Mouse (Mus musculus) kidney, postnatal 25 days (tissue): Measurements from ENCODE around the gene Gm20662.

ENCODE experiments used
- DNase-seq, 2 experiments: peaks; one replicate each; pipeline ENCODE4 v3.0.0; 2021; ENCODE audit warnings: mixed read lengths in 2 of 2

Gm20662 gene

DNA sequence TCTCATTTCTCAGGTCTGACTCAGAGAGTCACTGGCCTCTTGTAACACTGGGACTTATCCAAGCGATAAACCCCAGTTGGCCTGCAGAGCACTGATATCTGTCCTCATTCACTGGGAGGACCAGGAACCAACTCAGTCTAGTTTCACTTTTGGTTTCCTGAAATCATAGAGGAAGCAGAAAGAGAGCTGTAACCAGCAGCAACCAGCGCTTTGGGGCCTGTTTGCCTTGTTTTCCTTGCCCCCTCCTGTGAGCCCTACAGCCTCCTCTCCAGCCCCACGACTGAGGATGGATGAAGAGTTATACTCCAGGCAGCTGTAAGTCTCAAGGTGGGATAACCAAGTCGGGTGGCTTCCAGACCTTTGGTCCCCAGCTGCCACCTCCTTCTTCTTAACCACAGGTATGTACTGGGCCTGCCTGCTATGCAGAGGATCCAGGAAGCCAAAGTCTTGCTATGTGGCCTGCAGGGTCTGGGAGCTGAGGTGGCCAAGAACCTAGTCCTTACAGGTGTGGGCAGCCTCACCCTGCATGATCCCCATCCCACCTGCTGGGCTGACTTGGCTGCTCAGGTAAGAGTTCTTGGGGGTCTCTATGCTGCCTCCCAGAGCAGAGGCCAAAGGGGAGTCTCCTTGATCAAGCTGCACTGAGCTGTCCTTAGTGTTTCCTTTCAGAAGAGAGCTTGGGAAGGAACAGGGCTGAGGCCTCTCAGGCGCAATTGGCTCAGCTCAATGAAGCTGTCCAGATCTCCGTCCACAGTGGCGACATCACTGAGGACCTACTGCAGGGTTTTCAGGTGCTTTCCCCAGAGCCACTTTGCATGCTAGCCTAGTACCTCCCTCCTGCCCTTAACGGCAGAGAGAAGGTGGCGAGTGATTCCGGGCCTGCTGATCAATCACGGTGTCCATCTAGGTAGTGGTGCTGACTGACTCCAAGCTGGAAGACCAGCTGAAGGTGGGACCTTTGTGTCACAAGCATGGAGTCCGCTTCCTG lies 20.5 kb upstream of the Gm20662 start, which contains the start of gene Uba7:
Uba7 (plus strand) TSS at position 107 of the 988 bp plus-strand sequence.
- peak; percentile 35 to 50 for DNase-seq

DNA sequence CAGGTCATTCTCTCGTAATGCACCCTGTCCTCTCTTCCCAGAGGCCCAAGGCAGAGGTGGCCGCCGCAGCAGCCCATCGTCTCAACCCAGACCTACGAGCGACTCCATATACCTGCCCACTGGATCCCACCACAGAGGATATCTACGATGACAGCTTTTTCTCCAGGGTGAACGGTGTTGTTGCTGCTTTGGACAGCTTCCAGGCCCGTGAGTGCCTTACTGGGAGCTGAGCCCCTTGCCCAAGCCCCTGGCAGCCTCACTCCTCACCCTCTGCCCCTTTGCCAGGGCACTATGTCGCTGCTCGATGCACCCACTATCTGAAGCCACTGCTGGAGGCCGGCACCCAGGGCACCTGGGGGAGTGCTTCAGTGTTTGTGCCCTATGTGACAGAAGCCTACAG lies 17.3 kb upstream of the Gm20662 start:
- no peak for DNase-seq

DNA sequence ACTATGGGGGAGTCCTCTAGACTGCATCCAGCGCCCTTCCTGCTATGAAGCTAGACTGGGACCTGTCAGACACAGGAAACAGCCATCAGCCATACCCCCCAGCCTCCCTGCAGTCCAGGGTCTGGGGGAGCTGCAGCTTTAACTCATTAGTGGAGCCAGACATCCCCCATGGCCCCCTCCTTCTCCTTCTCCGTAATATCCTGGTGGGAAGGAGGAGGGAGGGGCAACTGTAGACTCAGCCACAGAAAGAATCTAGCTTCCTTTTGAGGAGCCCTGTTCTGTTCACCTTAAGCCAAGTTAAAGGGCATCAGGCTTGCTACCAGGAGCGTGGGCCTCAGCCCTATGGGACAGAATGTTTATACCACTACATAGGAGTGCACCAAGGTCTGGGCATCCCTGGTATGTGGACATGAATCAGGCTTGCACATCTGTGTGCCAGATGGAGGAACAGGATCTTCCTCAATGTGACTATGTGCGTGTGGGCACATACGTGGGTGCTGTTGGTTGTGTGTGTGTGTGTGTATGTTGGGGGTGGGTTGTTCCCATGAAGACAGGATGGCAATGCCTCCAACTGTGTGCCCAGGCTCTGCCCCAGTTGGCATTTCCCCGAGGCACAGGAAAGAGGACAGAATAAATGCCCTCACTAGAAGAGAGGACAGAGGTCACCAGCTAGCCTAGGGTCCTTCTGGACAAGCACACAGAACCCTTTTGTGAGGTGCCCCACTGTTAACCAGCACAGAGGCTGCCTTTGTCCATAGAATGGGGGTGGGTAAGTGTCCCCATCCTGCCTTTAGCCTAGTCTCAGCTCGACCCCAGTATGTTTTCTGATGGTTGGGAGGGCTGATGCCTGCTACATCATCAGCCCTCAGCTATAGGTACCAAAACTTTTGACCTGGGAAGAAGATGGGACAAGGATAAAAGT lies 14.2 kb upstream of the Gm20662 start:
- DNase-seq = peak in 1 of 2 experiments; percentile 57

DNA sequence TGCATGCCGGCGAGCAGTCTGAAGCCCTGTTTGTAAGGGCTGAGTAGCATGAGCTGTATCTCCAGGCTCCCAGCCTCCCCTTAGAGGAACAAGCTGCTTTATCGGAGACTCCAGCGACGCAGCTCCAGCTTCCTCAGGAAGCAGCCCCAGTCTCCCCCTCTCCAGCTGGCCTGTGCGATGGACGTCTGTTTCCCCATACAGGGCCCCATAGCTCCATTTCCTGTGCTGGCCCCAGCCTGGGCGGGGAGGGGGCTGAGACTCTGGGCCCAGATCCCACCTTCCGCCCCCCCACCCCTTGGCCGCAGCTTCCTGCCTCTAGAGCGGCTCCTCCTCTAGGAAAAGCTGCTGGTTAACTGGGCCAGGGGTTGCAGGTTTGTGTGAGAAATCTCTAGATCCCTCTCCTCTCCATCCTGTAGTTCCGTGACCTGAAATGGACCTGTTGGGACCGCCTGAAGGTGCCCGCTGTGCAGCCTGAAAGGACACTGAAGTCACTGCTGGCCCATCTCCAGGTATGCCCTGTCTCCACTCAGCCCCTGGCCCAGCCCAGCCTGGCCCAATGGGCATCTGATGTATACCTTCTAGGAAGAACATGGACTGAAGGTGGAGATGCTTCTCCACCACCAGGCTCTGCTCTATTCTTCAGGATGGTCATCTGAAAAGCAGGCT lies 13.3 kb upstream of the Gm20662 start, which contains the start of gene Gm20661:
Gm20661 (plus strand) TSS at position 378 of the 666 bp plus-strand sequence.
- peak; percentile 78 to 90 for DNase-seq

DNA sequence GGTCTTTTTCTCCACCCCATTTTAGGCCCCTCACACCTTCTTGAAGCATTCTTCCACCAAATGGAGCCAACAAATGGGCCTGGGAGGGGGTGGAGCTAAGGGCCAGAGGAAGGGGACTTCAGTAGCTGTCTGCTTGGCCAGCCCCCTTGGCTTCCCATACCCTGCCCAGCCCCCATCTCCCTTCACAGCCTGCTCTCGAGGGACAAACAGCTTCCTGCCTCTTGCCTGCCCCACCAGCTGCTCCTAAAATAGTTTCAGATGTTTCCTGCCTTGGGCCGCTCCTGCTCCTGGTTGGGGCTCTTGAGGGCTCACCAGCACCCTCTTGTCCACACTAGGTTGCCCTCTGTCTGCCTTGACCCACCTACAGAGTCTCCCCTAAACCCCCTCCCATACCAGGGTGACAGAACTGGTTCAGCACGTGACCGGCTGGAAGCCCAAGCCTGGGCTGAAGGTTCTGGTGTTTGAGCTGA lies 12.7 kb upstream of the Gm20662 start:
- peak; percentile 90 to 95 for DNase-seq

DNA sequence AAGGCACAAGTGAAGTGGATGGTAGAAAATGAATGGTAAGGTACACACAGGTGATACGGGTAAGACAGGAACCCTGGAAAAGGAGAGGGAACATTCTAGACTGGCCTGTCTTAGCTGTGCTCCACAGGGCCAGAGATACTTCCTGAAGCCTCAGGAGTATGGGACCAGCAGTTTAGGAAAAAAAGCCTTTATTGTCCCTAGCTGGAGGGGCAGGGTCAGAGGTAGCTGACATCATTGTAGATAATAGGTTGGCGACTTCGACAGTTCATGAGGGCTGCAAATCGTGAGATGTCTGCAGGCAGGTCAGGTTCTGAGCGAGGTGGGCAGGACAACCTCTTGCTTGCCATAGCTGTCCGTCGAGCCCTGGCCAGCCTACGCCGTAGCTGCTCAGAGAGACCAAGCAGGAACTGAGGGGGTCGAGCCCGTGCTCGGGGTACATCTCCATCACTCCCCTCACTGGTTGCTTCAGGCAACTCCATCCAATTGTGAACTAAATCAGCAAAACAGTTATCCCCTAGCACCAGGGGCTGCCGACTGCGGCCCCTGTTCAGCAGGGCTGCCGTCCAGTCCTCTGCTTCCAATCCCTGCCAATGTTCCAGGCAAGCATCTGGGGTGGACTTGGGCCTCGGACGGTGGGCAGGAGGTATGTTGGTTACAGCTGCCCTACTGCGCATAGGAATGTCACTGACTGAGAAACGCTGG lies 11.9 kb upstream of the Gm20662 start:
- peak in 1 of 2 experiments; percentile 36 for DNase-seq

DNA sequence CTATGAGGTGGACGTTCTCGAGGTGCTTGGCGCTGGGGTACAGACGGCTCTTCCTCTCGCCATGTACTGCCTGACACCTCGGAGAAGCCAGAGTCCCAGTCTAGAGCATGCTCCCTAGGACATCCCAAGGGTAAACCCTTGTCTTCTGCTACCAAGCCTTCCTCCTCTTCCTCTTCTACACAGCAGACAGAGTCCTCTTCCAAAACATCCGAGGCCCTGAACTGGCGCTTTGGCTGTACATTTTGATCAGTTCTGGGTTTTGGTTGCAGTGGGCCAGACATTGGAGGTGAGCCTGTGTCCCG lies 11.4 kb upstream of the Gm20662 start:
- DNase-seq = no peak

DNA sequence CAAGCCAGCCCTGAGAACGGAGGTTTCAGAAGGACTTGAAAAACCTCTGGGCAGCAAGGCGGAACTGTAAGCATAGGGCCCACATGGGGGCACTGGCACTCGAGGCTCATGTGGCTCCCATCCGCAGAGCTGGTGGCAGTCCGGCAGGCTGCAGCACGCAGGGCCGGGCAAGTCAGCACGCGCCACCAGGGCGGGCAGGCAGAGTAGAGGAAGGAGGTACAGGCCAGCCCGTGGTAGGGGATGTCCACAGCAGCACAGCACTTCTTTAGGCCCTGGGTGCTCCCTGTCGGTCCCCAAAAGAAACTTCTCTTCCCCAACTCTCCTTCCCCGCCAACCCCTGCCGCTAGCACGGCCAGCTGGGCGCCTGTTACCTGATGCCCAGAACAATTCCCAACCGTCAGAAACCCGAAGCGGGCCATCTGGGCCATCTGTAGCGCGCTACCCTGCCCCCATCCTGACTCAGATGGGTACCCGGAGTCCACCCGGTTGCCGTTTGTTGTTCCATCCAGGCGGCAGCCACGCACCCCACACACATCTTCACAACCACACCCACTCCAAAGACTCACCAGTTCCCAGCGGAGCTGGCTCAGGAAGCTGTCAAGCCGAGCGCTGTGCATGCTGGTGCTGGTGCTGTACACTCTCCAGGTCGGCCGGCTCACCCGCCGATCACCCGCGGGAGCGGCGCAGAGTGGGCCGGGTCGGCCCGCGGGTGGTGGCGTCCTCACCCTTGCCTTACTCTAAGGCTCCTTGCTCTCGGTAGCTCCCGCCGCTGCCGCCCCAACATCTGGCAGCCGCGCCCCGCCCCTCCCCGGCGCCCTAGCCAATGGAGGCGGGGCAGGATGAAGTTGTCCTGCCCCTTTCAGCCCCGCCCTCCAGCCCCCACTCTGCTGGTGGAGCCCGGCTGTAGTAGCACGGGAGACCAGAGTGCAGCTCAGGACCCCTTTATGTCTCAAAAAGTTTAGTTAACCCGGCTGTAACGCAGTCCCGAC lies 10.7 kb upstream of the Gm20662 start, which contains the start of gene Inka1:
Inka1 (minus strand) TSS at position 749 of the 989 bp plus-strand sequence.
- peak; percentile 93 to 94 for DNase-seq

DNA sequence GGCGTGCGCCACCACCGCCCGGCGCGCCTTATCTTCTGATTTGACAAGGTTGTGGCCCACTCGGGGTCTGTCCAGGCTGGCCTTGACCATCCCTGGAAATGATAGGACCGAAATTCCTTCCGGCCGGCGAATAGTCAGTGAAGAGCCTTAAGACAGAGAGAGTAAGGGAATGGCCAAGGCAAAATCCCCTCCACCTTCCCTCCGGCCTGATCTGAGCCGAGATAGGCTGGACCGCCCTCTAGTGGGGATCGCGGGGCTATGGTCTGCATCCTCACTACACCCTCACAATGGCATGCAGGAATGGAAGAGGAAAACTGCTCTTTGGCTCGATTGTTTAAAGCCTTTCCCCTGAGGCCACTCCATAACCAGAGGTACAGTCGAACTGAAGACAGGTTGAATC lies 9.8 kb upstream of the Gm20662 start:
- peak; percentile 86 to 87 for DNase-seq

DNA sequence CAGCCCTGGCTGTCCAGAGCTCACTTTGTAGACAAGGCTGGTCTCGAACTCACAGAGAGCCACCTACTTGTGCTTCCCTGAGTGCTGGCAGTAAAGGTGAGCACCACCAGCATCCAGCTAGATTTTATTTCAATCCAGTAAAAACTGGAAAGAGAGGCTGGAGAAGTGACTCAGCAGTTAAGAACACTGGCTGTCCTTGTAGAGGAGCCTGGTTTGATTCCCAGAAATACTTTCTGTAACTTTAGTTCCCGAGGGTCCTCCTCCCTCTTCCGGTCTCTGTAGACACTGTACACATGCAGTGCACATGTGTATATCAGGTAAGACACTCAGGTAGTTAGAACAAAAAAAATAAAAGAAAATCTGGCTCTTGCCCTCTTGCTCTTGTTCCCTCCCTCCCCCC lies 8.2 kb upstream of the Gm20662 start:
- DNase-seq = no peak

DNA sequence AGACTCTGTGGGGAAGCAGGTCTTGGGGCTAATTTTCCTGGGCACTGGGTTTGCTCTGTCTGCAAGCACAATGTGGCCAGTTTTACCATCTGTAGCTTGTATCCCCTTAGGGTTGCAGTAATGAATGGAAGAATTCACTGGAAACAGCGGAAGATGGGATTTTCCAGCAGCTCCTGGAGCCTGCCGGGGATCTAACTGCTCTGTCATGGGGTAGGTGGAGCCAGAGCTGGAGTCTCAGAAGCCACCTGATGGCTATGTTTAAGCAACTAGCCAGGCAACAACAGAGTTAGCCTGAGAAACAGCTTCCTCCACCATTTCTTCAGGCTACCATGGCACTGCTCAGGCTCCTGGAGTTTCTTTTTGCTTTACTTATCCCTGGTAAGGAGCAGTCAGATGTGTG lies 4.0 kb upstream of the Gm20662 start, which contains the start of gene Cdhr4:
Cdhr4 (plus strand) TSS at position 301 of the 400 bp plus-strand sequence.
- DNase-seq = no peak

DNA sequence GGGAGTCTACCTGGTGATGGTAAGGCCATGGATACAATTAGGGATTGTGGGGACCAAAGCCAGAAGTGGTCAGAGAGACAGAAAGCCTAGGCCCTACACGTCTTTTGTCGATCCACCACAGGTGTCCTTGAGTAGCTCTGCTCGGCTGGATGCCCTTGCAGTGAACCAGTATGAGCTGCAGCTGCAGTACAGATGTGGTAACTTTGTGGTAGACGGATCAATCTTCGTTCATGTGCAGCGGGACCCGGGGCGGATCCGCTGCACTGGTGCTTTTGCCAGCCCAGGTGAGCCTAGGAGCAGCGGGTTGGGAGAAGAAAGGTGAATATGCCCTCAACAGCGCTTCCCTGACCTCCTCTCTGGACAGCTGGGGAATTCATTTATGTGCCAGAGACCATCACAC lies 3.1 kb upstream of the Gm20662 start:
- DNase-seq = no peak

DNA sequence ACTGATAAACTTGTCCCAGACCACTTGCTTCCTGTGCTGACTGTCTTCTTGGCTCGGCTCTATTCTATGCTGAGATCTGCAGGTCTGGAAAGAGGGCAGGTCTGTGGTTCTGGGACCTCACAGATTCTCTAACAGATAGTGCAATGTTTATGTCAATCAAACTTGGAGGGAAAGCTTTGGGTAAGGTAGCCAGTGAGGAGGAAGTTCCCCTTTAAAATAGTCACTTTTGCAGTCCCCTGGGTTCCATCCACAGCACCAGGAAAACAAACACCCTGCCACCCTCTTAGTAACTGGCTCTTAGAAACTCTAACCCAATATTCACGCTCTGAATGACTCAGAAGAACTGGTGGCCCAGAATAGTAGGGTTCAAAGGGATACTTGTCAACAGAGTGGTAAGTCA lies 1.7 kb upstream of the Gm20662 start:
- DNase-seq = no peak

DNA sequence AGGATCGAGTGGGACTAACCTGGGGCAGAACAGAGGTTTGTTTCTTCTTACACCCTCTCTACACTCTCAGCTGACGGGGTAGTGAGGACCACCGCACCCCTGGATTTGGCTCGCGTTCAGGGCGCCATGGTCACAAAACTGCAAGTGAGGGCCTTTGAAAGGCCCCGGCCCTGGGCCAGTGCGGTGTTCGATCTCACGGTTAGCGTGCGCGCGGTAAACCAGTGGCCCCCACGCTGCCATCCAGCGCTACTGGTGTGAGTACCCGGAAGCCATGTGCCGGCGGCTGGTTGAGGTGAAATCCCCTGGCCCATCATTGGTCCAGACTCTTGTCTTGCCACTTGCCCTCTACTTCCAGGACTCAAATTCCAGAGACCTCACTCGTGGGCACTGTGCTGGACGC lies 636 bp upstream of the Gm20662 start:
- DNase-seq = no peak

DNA sequence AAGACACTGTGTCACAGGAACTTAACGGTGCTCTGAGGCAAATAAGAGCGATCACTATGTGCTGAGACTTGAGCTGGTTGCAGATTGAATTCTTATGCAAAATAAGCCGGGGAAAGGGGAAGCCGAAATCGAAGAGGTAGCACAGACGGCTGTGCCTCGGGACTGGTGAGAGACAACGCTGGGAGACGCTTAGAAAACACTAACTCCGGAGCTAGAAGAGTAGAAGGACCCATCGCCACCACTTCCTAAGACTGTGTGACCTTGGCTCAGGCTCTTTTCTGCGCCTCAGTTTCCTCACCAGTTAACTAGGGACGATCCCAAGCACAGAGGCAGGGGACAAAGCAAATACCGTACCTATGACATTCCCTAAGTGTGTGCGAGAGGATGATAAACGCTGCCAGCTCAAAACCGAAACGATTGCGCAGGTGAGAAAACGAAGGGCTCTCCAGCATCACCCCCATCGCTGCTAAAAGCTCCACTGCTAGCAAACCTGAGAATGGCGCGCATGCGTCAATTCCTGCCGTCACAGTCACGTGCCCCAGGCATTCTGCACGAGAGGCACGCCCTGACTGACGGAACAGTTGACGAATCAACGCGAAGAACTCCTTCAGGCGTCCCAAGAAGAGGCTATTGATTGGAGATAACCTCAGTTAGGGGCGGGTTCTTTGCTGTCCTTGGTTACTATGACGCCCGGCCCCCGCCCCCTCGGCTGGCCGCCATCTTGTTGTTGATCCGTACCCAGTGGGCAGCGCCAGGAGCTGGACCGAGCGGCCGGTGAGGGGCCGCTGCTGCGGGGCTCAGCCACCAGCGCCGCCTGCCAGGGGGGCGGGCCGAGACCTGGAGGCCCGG lies 6.0 kb downstream of the Gm20662 start, which contains the start of gene Ip6k1:
Ip6k1 (plus strand) TSS at position 580 of the 849 bp plus-strand sequence.
- DNase-seq = peak; percentile 100

DNA sequence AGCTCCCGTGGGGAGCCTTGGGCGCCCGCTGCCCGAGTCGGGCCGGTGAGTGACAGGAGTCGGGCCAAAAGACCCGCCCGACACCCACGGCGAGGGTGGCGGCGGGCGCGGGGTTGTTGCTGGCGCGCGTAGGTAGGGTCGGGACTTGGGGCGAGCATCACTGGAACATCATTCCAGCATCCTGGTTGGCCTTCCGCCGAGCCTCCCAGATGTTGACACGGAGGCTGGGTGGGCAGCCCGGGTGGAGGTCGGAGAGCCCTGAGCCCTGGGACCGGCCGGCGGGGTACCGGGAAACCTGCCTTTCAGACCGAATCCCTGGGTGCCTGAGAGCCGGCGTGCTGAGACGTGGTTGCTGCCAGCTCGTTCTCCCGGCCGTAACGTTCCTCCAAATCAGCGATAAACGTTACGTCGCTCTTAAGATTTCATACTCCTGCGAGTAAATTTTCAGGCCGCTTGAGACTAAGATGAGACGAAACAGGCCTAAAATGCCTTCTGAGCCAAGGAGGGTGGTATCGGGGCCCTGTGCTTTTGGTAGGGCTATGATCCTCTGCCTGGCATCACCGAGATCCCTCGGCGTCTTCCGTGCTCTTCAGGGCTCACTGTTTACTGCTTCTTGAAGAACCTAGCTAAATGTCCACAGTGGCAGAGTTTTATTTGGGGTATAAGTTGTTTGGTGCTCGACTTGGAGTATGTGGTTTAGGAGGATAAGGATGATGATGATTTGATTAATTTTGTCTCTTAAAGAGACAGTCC lies 6.8 kb downstream of the Gm20662 start:
- DNase-seq = peak; percentile 44 to 68

DNA sequence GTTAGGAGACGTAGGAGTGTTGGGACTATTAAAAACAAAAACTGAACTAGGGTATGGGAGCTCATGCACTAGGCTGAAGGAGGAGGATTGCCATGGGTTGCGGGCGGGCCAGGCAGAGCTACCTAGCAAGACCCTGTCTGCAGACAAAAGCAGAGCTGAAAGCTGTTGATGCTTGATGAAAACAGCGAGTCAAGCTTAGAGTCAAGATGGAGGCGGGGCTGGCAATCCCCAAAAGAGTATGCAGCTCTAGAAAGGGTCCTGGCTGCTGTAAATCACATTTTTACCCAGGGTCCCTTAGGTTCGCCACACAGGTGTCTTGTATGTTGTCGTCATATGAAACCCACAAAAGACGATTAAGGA lies 7.4 kb downstream of the Gm20662 start:
- DNase-seq = no peak

DNA sequence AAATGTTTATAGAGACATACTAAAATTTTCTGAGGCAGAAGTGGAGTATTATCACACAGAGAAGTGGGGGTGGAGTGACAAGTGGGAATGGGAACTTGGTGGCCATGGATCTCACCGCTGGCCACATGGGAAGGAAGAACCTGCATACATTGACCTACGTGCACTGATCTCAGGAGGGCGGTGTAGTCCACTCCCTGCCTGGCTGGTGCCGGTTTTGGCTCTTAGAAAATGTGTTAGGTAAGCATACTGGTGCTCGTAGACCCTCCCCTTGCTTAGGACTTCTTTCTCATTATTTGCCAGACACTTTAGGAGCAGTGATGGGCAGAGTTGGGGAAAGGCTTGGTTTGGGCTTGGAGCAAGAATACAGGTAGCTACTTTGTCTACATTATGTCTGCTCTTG lies 11.9 kb downstream of the Gm20662 start:
- DNase-seq = no peak

DNA sequence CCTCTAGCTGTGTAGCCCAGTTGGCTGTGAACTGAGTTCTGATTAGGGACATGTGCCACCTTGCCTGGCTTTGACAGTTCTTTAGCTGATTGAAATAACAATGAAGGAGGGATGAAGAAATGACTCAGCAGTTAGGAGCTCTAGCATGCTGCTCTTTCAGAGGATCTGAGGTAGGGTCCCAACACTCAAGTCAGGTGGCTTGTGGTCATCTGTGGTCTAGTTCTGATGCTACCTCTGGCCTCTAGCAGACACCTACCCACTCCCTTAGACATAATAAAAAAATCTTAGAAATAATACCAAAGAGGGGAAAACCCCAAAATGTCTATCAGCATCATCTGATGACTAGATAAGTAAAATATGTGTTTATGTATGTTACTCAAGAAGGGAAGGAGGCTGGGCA lies 14.2 kb downstream of the Gm20662 start:
- no peak for DNase-seq
